Mouse (Mus musculus) CH12.LX (cell line): ENCODE data around the gene Lrrc74b.

Experiments
- CTCF ChIP-seq, 2 experiments: IDR thresholded peaks in 1 of 2; conservative IDR thresholded peaks in 1 of 2; 2 replicates each; pipeline ENCODE4 v1.5.1; 2011 to 2012; ENCODE audit warnings: low read depth in 2 of 2, low read length in 2 of 2, improper control_type of control experiment in 1 of 2, inconsistent platforms in 1 of 2, mild to moderate bottlenecking in 1 of 2, moderate library complexity in 1 of 2
- SMC3 ChIP-seq: IDR thresholded peaks from 2 replicates; pipeline ENCODE4 v1.6.1; 2011; ENCODE audit warnings: low read depth, low read length, improper control_type of control experiment

- TF ChIP-seq SMC3 (no peak), CTCF (conservative IDR thresholded peaks at IDR 0.05 in 1 of 2, IDR thresholded peaks at IDR 0.05 in 1 of 2; ENCODE audit: low read depth in 2 of 2, low read length in 2 of 2) (no peak)
Measured at GRCm38 (mm10) chr16:17558811-17559210, 2.2 kb downstream of the Lrrc74b start.
